Comparison of ENCODE assay signal across 25 mouse cellular contexts in genomic region chr10:43482021-43482420, GRCm38 (mm10).
"Had no signal": no experiment of that assay in that cellular context is flagged by ENCODE, and none has a peak within 500 bp of the region (broad histone marks: within the 10 kb centered on the region; RNA-seq: fewer than 3 reads in every experiment).

No protein-coding gene starts in this region.

- H3K27ac ChIP-seq: hindbrain, embryonic 12.5 days; hindbrain, embryonic 15.5 days; hindbrain, postnatal 0 days; kidney, embryonic 15.5 days; kidney, postnatal 0 days; left cerebral cortex, adult 2 months; limb, embryonic 10.5 days; limb, embryonic 12.5 days; liver, embryonic 14.5 days had no signal

- H3K4me2 ChIP-seq: heart, embryonic 12.5 days; hindbrain, embryonic 15.5 days; kidney, embryonic 15.5 days; limb, embryonic 12.5 days had no signal

- ATAC-seq: hindbrain, postnatal 0 days; intestine, embryonic 16.5 days had no signal

- H3K4me3 ChIP-seq: heart, adult 2 months; heart, embryonic 10.5 days; heart, embryonic 12.5 days; hindbrain, embryonic 12.5 days; hindbrain, embryonic 15.5 days; kidney, embryonic 15.5 days; left cerebral cortex, adult 2 months; limb, embryonic 12.5 days had no signal

- H3K36me3 ChIP-seq: heart, embryonic 10.5 days; heart, embryonic 12.5 days; hindbrain, embryonic 12.5 days; hindbrain, embryonic 15.5 days; kidney, embryonic 15.5 days; limb, embryonic 12.5 days had no signal

- H3K9me3 ChIP-seq: heart, embryonic 10.5 days; heart, embryonic 12.5 days; hindbrain, embryonic 10.5 days; hindbrain, embryonic 12.5 days; hindbrain, embryonic 15.5 days; kidney, embryonic 15.5 days; limb, embryonic 10.5 days; limb, embryonic 12.5 days had no signal

- DNase-seq: gastrocnemius, postnatal 14 days; gastrocnemius, postnatal 36 days; heart, adult 2 months; heart, postnatal 10 days; heart, postnatal 4 days; kidney, adult 11 months; kidney, adult 2 months; kidney, adult 9 months; kidney, postnatal 14 days; kidney, postnatal 36 days; layer of hippocampus, adult 9-11 months; liver had no signal

- H3K27me3 ChIP-seq: heart, embryonic 12.5 days; hindbrain, embryonic 12.5 days; hindbrain, embryonic 15.5 days; kidney, embryonic 15.5 days; limb, embryonic 12.5 days had no signal

- H3K9ac ChIP-seq: heart, embryonic 12.5 days; hindbrain, embryonic 12.5 days; hindbrain, embryonic 15.5 days; kidney, embryonic 15.5 days; limb, embryonic 12.5 days; liver, embryonic 14.5 days had no signal
